Mouse (Mus musculus) megakaryocyte, adult 5-6 weeks (primary cell): Measurements from ENCODE around the gene Ddx18. TPM values are rescaled to one million over a fixed set of nuclear protein-coding genes. Genes with fewer than 3 reads are reported as not detected.

Experiments
- ATAC-seq: 2 replicates; pipeline ENCODE4 v1.8.0; 2016; ENCODE audit warnings: mild to moderate bottlenecking, inconsistent platforms; ENCODE audit not compliant: poor library complexity, severe bottlenecking
- total RNA-seq, 2 experiments: library from RNA; stranded (forward) in 1 of 2; stranded (reverse) in 1 of 2; fragments of 153-499, 151-499 nt in 1 of 2; fragments of 221-1000, 200-1000 nt in 1 of 2; gene quantifications; 2 replicates each; pipeline versions ENCODE4 v1.2.3 to v1.2.4; 2015 to 2017

The Ddx18 gene
- total RNA-seq (2015) (46.1 and 49.1 TPM in 2 replicates), total RNA-seq (2017) (18.9 and 21.1 TPM in 2 replicates)

DNA sequence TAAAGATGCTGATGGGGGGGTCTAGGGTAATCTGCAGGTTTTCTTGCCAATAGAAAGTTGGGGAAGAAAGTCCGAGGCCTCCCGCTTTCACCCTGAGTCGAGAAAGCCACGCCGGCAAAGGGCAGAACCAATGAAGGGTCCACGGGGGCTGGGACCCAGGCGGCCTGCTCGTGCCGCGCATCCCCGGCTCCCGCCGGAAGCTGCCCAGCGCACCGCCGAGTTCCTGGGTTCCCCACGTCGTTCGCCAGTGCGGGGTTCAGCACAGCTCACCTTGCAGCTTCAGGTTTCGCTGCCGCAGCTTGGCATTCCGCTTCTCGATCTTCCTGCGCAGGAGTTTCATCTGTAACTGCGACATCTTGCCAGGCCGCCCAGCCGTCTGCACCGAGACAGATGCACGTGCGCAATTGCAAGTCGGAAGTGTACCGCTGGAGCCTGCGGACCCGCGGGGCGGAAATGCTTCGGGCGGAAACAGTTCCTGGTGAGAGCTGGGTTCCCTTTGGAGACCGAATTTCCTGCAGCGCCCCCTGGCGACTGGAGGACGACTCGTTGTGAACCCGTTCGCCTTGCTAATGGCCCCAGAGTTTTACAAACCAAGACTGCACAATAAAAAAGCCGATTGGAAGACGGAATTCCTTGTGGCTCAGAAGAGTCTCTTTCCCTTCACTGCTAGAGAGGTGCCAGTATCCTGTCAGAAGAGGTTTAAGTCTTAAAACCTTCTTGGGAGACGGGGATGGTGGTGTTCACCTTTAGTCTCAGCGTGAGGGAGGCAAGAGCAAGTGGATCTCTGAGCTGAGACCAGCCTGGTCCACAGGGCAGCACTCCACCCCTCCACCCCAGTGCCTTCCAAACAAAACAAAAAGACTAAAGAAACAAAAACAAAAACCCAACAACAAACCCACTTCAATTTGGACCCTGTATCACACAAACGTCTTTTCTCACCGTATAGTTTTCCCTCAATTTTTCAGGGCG lies at the start of gene Ddx18:
Gene Ddx18 (minus strand): TSS at position 469 of the 969 bp plus-strand sequence.
- peak; percentile 100 for ATAC-seq

DNA sequence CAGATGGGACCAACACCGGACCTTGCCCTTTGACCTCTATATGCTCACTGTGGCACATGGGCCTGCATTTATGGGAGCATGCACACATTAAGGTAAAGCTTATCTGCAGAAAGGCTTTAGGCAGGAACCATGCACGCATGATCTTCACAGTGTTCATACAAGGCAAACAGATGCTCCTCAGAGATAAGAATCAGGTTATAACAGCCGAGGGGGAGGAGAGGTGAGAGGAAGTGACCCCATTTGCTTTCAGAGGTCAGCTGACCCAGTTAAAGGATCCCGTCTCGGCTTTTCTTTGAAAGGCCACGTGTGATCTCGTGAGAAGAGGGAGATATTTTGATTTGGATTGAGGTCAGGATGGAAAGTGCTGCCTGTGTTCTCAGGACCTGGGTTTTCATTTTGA lies 40.2 kb upstream of the Ddx18 start:
- ATAC-seq: no peak

DNA sequence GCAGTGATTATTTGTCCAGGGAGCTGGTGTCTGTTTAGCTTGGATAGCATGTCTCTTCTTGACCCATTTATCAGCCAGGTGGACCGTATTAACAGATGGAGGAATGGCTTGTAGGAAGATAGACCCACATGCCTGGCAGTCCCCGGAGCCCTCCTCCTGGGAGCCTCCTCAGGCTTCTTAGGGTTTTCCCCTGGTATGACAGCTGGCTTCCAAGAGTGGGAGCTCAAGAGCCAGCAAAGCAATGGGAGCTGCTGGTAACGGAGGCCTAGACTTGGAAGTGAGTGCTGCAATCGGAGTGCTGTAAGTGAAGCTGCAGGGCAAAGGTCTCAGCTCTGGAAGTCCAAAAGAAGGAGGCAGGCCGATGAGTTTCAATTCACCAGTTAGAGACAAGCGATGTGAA lies 37.3 kb upstream of the Ddx18 start:
- ATAC-seq: no peak

DNA sequence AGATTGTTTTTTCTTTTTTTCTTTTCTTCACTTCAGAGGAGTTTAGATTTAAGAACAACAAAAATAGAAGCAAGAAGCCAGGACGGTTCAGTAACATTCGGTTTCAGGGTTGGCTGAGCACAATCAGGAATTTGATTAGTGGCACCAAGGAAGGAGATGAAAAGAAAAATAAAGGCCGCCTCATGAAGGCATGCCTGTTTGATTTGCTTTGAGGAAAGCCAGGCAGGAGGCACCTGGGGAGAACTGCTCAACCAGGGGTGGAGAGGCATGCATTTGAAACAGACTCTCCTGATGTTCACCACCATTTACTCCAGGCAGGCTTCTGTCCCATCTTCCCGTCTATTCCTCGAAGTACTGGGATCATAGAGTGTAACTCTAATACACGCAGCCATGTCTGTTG lies 34.1 kb upstream of the Ddx18 start:
- no peak for ATAC-seq

DNA sequence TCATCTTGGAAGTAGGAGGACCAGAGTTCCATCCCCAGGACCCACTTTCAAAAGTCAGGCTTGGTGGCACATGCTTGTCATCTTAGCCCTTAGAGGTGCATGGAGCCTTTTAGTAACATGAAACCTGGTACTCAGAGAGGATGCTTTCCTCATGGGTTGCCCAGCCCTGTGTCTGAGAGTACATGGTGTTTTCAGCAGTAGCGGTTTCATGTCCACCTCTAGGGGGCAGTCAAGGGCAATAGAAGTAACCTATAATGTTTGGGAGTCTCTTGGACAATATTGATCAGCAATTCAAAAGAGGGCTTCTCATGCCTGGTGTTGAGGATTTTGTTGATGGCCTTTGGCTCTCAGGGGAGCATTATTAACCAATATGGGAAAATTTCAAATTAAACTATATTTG lies 33.3 kb upstream of the Ddx18 start:
- ATAC-seq: no peak

DNA sequence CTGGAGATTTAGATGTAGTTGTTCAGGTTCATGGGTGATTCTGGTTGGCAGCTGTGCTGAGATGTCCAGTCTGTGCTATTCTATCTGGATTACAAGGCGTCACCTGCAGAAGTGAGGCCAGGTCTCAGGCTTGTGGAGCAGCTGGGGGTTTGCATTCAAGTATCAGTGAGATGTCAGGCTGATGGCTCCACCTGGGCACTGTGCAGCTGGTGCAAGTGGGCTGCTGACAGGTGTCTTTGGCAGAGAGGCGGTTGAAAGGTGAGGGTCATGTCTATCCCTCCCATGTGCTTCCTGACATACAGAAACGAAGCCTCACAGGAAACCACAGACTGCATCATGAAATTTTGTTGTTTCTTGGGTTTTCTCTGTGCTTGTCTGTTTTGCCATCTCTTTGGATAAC lies 30.6 kb upstream of the Ddx18 start:
- no peak for ATAC-seq

DNA sequence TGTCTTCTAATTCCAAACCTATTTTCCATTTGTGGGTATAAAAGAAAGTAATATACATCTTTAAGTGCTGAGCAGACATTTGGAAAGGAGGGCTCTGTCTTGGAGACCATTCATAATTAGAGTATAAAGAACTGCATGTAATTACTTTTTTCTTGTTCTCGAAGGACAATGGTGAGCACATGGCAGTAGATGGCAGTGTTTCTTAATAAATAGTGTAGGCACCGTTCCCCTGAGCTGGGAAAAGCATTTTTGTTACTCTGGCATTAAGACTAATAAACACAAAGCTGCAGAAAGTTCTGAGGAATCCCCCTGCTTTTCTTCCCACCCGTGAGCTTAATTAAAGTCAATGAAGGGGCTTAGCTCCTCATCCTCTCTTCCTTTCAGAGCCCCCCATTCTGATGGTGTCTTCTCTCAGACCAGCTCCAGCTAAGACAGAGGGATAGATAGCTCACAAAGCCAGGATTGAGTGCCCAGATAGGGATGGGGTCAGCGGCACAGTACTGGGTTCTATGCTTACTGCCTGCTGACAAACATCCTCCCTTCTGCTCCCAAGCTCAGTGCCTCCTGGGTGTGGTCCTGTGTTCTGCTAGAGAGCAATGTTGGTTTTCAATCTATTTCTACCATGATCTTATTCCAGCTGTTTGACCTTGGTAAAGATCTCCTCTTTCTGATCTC lies 29.3 kb upstream of the Ddx18 start:
- no peak for ATAC-seq

DNA sequence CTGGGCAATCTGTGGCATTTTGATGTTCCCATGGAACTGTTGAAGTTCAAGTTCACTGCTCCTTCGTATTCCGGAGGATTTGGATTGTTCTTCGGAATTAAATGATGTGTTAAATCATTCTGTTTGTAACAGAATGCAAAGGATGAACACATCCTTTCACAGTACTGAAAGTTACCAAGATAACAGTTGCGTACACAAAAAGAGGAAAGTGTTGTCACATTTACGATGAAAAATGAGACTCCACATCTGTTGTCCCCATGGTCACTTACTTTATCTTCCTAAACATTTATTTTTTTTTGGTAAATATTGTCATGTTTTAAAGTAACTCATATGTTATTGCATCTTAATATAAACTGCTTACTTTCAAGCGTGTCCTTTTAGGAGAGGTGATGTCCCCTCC lies 17.0 kb upstream of the Ddx18 start:
- ATAC-seq: no peak

DNA sequence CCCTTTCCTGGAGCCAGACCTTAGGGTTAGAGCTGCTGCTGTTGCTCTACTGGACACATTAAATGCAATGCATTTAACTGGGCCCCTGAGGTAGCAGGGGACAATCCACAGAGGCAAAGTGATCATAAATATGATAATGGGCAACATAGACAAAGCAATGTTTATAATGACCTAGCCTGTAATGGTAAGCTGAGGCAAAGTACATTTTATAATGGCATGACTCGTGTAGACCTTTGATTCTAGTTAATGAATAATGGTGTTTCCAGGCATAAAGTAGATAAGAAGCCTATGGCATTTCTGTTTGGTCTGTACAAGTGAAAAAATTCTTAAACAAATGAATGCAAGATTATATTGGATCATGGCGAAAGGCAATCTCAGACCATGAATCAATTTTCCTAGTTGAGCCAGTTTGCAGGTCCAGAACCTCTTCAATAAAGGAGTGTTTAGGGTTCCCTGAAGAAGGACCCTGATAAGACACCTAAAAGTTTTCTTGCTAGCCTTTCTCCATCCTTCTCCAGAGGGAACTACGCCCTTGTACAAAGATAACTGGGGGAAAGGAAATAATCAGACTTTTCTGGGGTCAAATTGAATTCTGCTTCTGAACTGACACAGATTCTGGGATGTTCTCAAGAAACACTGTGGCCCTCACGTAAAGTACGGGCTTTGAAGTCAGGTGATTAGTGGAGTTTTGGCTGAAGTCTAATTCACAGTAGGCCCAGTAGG lies 13.5 kb upstream of the Ddx18 start:
- no peak for ATAC-seq

DNA sequence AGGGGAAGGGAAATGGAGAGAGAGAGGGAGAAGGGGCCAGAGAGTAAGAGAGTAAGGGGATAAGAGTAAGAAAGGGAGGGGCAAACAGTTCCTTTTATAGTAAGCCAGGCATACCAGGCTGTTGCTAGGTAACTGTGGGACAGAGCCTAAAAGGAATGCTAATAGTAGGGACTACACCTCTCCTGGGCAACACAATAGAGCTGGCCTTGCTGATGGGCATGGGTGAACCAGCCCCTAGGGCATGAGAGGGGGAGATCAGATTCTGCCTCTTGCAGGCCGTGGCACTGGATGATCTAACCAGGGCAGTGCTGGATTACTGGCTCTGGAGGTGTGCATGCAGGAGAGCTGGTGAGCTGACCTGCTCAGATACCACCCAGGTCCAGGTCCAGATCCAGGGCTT lies 9.7 kb upstream of the Ddx18 start:
- no peak for ATAC-seq

DNA sequence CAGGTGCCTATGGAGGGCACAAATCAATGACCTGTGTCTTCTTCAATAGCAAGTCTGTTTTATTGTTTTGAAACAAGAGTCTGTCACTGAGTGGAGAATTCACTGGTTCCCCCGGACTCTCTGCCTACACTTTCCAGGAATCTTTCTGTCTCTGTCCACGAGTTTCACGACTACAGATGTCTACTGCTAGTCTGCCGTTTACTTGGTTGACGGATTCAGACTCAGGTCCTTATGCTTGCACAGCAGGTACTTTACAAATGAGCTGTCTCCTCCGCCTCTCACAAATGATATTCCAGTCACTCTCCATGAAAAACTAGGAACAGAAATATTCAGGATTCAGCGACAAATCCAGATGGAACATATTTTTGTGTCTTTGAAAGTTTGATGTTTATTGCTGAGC lies 2.7 kb upstream of the Ddx18 start:
- no peak for ATAC-seq

DNA sequence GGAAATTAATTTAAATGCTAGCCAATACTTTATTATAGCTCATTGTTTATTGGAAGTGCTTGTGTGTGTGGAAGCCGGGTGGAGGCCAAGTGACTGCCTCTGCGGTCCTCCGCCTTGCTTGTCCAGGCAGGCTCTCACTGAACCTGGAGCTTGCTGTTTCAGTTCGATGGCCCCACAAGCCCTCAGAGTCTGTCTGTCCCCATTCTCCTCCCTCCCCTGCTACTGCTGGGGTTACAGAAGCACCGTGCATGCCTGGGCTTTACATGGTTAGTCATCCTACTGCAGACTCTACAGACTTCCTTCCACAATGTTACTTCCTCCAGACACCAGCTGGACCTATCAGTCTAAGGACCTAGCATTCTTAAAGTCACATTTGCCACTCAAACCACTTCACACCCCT lies 9.9 kb downstream of the Ddx18 start:
- no peak for ATAC-seq

DNA sequence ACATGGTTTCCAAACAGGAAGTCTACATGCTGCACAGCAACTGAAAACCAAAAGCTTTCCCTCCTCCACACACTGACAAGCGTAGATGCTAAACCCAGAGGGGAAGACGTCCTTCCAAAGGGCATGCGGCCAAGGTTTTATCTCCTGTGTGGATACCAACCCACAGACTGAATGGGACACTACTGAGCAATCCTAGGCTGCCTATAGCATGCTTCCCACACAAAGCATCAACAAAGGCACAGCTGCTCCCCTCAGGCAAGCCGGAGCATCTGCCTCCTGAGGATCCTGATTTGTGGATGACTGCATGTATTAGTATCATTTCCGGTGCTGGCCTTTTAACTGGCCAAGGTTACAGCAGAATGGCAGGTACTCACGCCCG lies 16.3 kb downstream of the Ddx18 start:
- ATAC-seq: no peak

DNA sequence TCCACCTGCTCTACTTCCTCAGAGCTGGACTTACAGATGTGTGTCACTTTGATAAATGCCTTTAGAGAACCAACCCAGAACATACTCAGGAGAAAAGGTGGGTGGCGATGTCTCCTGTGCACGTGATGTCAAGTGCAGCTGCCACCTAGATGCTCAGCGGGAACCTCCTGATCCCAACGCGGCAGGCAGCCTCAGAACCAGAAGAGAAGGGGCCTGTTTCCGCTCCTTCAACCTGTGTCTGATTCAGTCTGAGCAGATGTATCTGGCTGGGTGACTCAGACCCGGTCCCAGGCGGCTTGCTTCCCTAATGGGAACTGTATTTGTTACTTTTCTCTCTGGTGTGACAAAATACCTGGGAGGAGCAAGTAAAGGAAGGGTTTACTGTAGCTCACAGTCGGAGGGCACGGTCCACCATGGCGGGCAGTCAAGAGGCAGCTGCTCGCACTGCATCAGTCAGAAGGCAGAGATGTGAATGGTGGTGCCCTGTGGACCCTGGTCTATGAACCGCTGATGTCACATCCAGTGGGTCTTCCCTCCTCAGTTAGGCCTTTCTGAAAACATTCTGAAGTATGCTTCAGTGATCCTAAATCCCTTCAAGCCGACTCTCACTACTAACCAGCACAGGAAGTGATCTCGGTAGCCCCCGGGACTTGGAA lies 16.9 kb downstream of the Ddx18 start:
- ATAC-seq: no peak

DNA sequence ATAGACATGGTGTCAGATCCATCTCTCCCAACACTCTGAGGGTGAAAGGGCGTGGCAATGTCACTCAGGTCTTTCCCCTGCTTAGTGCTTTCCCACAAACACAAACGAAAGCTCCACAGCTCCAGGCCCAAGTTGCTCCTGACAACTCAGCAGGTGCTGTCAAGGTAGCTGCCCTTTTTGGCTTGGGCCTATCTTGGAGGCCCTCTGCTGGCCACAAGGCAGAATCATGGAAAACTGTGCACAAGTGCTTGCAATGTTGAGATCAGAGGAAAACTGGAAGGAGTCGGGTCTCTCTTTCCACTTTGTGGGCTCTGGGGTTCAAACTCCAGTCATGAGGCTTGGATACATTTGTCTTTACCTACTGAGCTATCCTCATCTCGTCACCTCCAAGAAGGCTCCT lies 18.3 kb downstream of the Ddx18 start:
- ATAC-seq: peak; percentile 34; the same call in 1 of the 2 replicates

DNA sequence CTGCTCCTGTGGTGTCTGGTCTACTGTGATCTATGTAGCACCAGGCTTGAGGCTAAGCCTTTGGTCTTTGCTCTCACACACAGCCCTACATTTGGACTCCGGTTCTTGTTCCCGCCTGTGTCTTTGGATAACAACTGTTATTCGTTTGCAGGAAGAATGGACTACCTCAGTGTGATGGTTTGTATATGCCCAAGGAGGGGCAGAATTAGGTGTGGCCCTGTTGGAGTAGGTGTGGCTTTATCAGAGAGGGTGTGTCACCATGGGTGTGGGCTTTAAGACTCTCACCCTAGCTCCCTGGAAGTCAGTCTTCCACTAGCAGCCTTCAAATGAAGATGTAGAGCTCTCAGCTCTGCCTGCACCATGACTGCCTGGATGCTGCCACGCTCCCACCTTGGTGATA lies 19.1 kb downstream of the Ddx18 start:
- ATAC-seq: no peak

DNA sequence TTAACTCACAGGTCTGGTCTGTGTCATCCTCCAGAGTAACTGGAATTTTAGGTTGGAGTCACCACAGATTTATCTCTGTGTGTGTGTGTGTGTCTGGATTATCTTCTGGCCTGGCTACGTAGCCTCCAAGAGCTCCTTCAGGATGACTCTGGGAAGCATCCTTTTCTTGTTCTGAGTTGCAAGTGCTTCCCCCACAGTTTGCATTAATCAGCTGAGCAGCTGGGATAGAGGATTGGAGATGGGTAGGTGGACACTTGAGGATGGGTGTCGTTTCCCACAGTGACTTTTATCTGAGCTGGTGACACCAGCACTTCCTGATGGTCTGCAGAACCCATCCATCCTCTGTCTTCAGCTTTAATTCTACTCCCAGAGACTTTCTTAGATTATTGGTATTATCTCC lies 20.9 kb downstream of the Ddx18 start:
- ATAC-seq: no peak

DNA sequence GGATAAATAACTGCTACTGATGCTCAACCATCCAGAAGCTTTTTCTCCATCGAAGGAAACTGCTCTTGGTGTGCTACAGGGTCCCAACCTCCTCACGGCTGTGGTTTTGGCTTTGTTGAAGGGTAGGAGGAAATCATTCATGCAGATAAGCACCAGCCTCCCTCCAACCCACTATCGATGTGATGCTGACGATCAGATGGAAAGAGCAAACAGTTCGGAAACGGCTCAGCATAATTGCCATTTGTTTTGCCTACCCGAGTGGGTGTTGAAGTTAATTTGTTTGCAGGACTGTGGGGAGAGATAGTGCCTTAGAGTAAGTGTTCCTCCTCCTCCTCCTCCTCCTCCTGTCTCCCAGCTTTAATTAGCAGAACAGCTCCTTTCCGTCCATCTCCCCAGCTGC lies 27.4 kb downstream of the Ddx18 start:
- no peak for ATAC-seq

DNA sequence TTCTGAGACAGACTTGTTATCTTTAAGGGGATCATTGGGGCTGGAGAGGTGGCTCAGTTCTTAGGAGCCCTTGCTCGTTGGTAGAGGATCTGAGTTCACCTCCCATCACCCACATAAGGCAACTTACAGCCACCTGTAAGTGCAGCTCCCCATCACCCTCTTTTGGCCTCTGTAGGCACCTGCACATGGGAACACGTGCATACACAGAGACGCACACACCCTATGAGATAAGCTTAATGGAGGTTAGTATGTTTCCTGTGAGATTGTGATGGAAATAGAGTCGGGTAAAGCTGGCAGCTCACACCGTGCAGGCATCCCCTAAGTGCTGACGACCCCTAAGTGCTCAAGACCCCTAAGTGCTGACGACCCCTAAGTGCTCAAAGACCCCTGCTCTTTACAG lies 36.4 kb downstream of the Ddx18 start:
- no peak for ATAC-seq

DNA sequence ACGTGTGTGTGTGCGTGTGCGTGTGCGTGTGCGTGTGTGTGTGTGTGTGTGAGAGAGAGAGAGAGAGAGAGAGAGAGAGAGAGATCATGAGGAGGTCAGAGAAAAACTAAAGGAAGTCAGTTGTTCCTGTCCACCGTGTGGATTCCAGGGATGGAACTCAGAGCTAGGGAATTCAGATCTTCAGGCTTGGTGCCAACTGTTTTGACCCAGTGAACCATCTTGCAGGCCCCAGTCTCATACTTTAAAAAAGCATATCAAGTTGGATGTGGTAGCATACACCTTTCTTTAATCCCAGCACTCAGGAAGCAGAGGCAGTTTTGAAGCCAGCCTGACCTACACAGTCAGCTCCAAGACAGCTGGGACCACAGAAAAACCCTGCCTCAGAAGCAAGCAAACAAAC lies 38.5 kb downstream of the Ddx18 start:
- ATAC-seq: no peak

DNA sequence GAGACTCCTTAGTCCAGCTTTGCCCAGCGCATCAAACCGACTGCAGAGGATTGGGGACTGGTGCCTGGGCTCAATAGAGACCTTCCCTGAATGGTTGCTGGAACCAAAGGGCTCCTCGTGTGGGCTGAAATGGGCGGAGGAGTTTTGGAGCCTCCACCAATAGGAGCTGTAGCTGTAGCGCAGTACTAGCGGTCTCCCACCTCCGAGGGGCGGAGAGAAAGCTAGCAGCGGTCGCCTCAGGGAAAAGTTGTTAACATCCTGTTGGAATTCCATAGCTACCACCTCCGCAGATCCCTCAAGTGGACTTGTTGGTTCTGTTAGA lies 39.4 kb downstream of the Ddx18 start, which contains the start of gene Htr5b:
Gene Htr5b (minus strand): TSS at position 67 of the 322 bp plus-strand sequence.
- ATAC-seq: no peak
